Mouse (Mus musculus): Measurements from ENCODE around the gene Tmem95. TPM values are rescaled to one million over a fixed set of nuclear protein-coding genes. Genes with fewer than 3 reads are reported as not detected.

Gene Tmem95
- polyA plus RNA-seq, 2 experiments = not detected

DNA sequence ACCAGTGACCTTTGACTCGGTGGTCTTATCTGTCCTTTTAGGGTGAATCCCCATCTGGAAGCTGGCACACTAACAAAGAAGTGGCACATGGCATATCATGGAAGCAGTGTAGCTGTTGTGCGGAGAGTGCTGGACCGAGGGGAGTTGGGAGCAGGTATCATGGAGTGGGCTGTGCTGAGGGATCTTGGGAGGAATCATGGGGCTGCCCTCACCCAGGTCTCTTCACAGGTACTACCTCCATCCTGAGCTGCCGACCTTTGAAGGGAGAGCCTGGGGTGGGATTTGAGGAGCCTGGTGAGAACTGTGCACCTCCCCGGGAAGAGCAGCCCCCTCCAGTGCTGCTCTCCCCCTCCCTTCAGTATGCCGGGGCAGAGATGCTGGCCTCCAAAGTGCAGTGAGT lies 33.9 kb upstream of the Tmem95 start:
- DNase-seq (ENCODE audit: low read depth in 3 of 3, low spot score in 3 of 3) (no peak), ATAC-seq (ENCODE audit: insufficient read depth) (no peak)
- no peaks in the 10 kb centered on the region for H3K9me3 ChIP-seq (ENCODE audit: control insufficient read depth, low read length)
- H3K4me1 ChIP-seq (replicated peaks; ENCODE audit: control insufficient read depth in 2 of 2, insufficient read depth in 2 of 2, low read length in 1 of 2) = peaks cover 9 to 24% of the 10 kb centered on the region in 2 experiments
- H3K4me3 ChIP-seq (ENCODE audit: insufficient read depth in 1 of 2, low read depth in 2 of 2, low read length in 2 of 2) = no peak overlapping the region
- no peak overlapping the region for H3K9ac ChIP-seq (replicated peaks)
- no peak overlapping the region for H3K27ac ChIP-seq
- TF ChIP-seq EP300 (IDR thresholded peaks at IDR 0.05; ENCODE audit: low read depth) = no peak
- no peak for TF ChIP-seq CTCF (IDR thresholded peaks at IDR 0.05; ENCODE audit: low read depth)
- H3K4me2 ChIP-seq (ENCODE audit: low read depth) = no peak overlapping the region
- peaks cover 72% of the 10 kb centered on the region for H3K36me3 ChIP-seq (replicated peaks; ENCODE audit: control insufficient read depth, insufficient read depth, low read depth)
- no peaks in the 10 kb centered on the region for H3K27me3 ChIP-seq (ENCODE audit: control insufficient read depth, insufficient read depth, low read length)
- 82% methylated on average over 6 of the region's 6 CpGs for WGBS (ENCODE audit: insufficient replicate concordance)

DNA sequence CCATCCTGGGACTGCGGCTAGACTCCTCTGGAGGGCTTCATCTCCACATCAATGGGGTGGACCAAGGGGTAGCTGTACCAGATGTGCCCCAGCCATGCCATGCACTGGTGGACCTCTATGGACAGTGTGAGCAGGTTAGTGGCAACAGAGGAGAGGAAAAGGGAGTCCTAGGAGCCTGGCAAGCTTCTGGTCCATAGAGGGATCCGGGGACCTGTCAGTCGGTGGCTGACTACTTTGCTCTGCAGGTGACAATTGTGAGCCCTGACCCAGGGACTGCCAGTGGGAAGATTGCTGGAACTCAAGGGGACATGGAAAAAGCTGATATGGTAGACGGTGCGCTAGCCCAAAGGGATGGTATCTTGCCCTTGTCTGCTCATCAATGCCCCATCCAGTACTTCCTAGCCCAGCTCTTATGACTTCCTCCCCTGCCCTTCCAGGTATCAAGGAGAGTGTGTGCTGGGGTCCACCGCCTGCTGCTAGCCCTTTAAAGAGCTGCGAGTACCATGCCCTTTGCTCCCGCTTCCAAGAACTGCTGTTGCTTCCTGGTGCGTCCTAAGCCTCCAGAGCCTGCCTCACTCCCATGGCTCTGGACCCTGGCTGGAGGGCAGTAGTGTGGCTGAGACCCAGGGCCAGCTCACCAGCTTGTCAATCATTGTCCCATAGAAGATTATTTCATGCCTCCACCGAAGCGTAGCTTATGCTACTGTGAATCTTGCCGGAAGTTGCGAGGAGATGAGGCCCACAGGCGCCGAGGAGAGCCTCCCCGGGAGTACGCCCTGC lies 33.2 kb upstream of the Tmem95 start:
- TF ChIP-seq EP300 (IDR thresholded peaks at IDR 0.05; ENCODE audit: low read depth) (no peak), CTCF (IDR thresholded peaks at IDR 0.05; ENCODE audit: low read depth) (no peak)
- H3K4me1 ChIP-seq (replicated peaks; ENCODE audit: control insufficient read depth in 2 of 2, insufficient read depth in 2 of 2, low read length in 1 of 2) = peaks cover 5 to 21% of the 10 kb centered on the region in 2 experiments
- H3K9me3 ChIP-seq (ENCODE audit: control insufficient read depth, low read length) = no peaks in the 10 kb centered on the region
- no peak overlapping the region for H3K27ac ChIP-seq
- no peak overlapping the region for H3K4me2 ChIP-seq (ENCODE audit: low read depth)
- 85% methylated on average over 17 of the region's 17 CpGs for WGBS (ENCODE audit: insufficient replicate concordance)
- DNase-seq (ENCODE audit: low read depth in 3 of 3, low spot score in 3 of 3) (no peak), ATAC-seq (ENCODE audit: insufficient read depth) (no peak)
- no peak overlapping the region for H3K4me3 ChIP-seq (ENCODE audit: insufficient read depth in 1 of 2, low read depth in 2 of 2, low read length in 2 of 2)
- H3K36me3 ChIP-seq (replicated peaks; ENCODE audit: control insufficient read depth, insufficient read depth, low read depth) = peaks cover 73% of the 10 kb centered on the region
- H3K9ac ChIP-seq (replicated peaks) = no peak overlapping the region
- H3K27me3 ChIP-seq (ENCODE audit: control insufficient read depth, insufficient read depth, low read length) = no peaks in the 10 kb centered on the region

DNA sequence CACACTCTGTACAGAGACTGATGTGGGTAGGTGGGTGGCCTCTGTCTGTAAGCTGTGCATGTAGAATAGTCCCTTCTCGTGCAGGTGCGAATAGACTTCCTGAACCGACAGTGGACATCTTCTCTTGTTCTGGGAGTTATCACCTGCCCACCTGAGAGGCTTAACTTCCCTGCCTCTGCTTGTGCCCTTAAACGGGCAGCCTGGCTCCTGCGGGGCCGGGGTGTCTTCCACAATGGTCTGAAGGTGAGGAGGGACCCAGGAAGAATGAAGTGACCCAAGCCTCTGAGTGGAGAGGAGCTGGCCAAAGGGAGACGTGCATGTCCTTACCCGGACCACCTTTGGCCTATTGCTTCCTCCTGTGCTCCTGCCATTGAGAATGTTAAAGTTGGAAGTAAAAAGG lies 32.4 kb upstream of the Tmem95 start:
- peaks cover 73% of the 10 kb centered on the region for H3K36me3 ChIP-seq (replicated peaks; ENCODE audit: control insufficient read depth, insufficient read depth, low read depth)
- WGBS (ENCODE audit: insufficient replicate concordance) = 81% methylated on average over 8 of the region's 8 CpGs
- no peak for TF ChIP-seq CTCF (IDR thresholded peaks at IDR 0.05; ENCODE audit: low read depth)
- TF ChIP-seq EP300 (IDR thresholded peaks at IDR 0.05; ENCODE audit: low read depth) = no peak
- H3K4me3 ChIP-seq (ENCODE audit: insufficient read depth in 1 of 2, low read depth in 2 of 2, low read length in 2 of 2) = no peak overlapping the region
- no peak for DNase-seq (ENCODE audit: low read depth in 3 of 3, low spot score in 3 of 3)
- H3K27me3 ChIP-seq (ENCODE audit: control insufficient read depth, insufficient read depth, low read length) = no peaks in the 10 kb centered on the region
- H3K4me2 ChIP-seq (ENCODE audit: low read depth) = no peak overlapping the region
- H3K9ac ChIP-seq (replicated peaks) = no peak overlapping the region
- H3K27ac ChIP-seq = no peak overlapping the region
- no peaks in the 10 kb centered on the region for H3K9me3 ChIP-seq (ENCODE audit: control insufficient read depth, low read length)
- H3K4me1 ChIP-seq (replicated peaks; ENCODE audit: control insufficient read depth in 2 of 2, insufficient read depth in 2 of 2, low read length in 1 of 2) = peaks cover 0 to 13% of the 10 kb centered on the region in 2 experiments; a peak in 2 of 4 replicates
- ATAC-seq (ENCODE audit: insufficient read depth) = no peak

DNA sequence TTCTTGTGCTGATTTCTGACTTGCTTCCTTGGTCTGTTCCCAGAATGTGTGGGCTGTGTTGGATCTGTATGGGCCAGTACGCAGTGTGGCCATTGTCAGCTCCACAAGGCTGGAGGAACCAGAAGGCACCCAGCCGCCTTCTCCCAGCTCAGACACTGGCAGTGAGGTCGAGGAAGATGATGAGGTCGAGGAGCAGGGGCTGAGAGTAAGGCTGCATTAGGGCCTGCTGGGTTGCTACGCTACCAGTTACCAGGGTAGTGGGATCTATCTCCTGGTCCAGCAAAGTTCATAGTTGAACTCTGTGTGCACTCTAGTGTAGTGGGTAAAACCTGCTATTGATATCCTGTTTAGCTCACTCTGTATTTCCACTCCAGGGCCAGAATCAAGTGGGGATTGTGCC lies 31.4 kb upstream of the Tmem95 start:
- H3K4me2 ChIP-seq (ENCODE audit: low read depth) = no peak overlapping the region
- 86% methylated on average over 5 of the region's 5 CpGs for WGBS (ENCODE audit: insufficient replicate concordance)
- H3K9ac ChIP-seq (replicated peaks) = no peak overlapping the region
- no peak overlapping the region for H3K27ac ChIP-seq
- H3K4me1 ChIP-seq (replicated peaks; ENCODE audit: control insufficient read depth in 2 of 2, insufficient read depth in 2 of 2, low read length in 1 of 2) = peaks cover 0 to 9% of the 10 kb centered on the region in 2 experiments; a peak in 1 of 4 replicates
- ATAC-seq (ENCODE audit: insufficient read depth) (no peak), DNase-seq (ENCODE audit: low read depth in 3 of 3, low spot score in 3 of 3) (no peak)
- no peak for TF ChIP-seq EP300 (IDR thresholded peaks at IDR 0.05; ENCODE audit: low read depth)
- TF ChIP-seq CTCF (IDR thresholded peaks at IDR 0.05; ENCODE audit: low read depth) = no peak
- H3K36me3 ChIP-seq (replicated peaks; ENCODE audit: control insufficient read depth, insufficient read depth, low read depth) = peaks cover 79% of the 10 kb centered on the region
- no peak overlapping the region for H3K4me3 ChIP-seq (ENCODE audit: insufficient read depth in 1 of 2, low read depth in 2 of 2, low read length in 2 of 2)
- H3K9me3 ChIP-seq (ENCODE audit: control insufficient read depth, low read length) = no peaks in the 10 kb centered on the region
- no peaks in the 10 kb centered on the region for H3K27me3 ChIP-seq (ENCODE audit: control insufficient read depth, insufficient read depth, low read length)

DNA sequence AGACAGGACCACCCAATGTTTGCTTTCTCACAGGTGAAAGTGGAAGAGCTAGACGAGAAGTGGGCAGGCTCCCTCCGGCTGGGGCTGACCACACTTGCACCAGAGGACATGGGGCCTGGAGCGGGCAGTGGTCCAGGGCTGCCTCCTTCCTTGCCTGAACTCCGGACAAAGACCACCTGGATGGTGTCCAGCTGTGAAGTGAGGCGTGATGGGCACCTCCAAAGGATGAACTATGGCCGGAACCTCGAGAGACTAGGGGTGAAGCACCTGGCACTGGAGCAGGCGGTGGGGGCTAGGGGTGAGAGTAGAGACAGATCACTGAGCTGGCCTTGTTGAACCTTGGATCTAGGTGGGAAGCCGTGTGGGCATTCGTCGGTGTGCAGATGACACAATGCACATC lies 30.8 kb upstream of the Tmem95 start:
- H3K9me3 ChIP-seq (ENCODE audit: control insufficient read depth, low read length) = no peaks in the 10 kb centered on the region
- H3K27me3 ChIP-seq (ENCODE audit: control insufficient read depth, insufficient read depth, low read length) = no peaks in the 10 kb centered on the region
- TF ChIP-seq EP300 (IDR thresholded peaks at IDR 0.05; ENCODE audit: low read depth) (no peak), CTCF (IDR thresholded peaks at IDR 0.05; ENCODE audit: low read depth) (no peak)
- H3K27ac ChIP-seq = no peak overlapping the region
- ATAC-seq (ENCODE audit: insufficient read depth) (no peak), DNase-seq (ENCODE audit: low read depth in 3 of 3, low spot score in 3 of 3) (no peak)
- 87% methylated on average over 11 of the region's 11 CpGs for WGBS (ENCODE audit: insufficient replicate concordance)
- no peak overlapping the region for H3K4me3 ChIP-seq (ENCODE audit: insufficient read depth in 1 of 2, low read depth in 2 of 2, low read length in 2 of 2)
- no peak overlapping the region for H3K4me2 ChIP-seq (ENCODE audit: low read depth)
- peaks cover 81% of the 10 kb centered on the region for H3K36me3 ChIP-seq (replicated peaks; ENCODE audit: control insufficient read depth, insufficient read depth, low read depth)
- no peak overlapping the region for H3K9ac ChIP-seq (replicated peaks)
- H3K4me1 ChIP-seq (replicated peaks; ENCODE audit: control insufficient read depth in 2 of 2, insufficient read depth in 2 of 2, low read length in 1 of 2) = peaks cover 0 to 9% of the 10 kb centered on the region in 2 experiments; a peak in 1 of 4 replicates

Data from liver, embryonic 14.5 days (tissue).